Mouse (Mus musculus) brown adipose tissue, adult 24 weeks (tissue): ENCODE results near the gene Zcchc24. TPM values are rescaled to one million over a fixed set of nuclear protein-coding genes. Genes with fewer than 3 reads are reported as not detected.
A peak's percentile ranks its signal among the peaks of the same experiment; 100 is the strongest.

Experiments used
- H3K27ac ChIP-seq: fragments of 200-500 bp; replicated peaks from 2 replicates; pipeline ENCODE4 v1.5.1; 2012; ENCODE audit warnings: low read depth, mild to moderate bottlenecking, low read length
- H3K4me1 ChIP-seq: fragments of 200-500 bp; 2 replicates; pipeline ENCODE4 v1.6.1; 2012; ENCODE audit warnings: low read length, mixed read lengths; ENCODE audit not compliant: control insufficient read depth, insufficient read depth, insufficient read length
- H3K4me3 ChIP-seq: fragments of 200-500 bp; 2 replicates; pipeline ENCODE4 v1.5.1; 2012; ENCODE audit warnings: low read depth, mild to moderate bottlenecking, low read length, moderate library complexity; ENCODE audit not compliant: insufficient read depth
- polyA plus RNA-seq: library from polyadenylated mRNA; stranded (reverse); fragments of >200 nt; gene quantifications from 2 replicates; pipeline ENCODE4 v1.2.4, GENCODE M21; 2012; ENCODE audit not compliant: missing spikeins, insufficient read depth, insufficient read length

The Zcchc24 gene
- polyA plus RNA-seq, 1 experiment: 42.1 TPM

- Histone ChIP-seq H3K4me1 (peaks cover 37% of the 10 kb centered on the region), H3K27ac (no peak overlapping the region), H3K4me3 (no peak overlapping the region)
These were observed 3.7 kb downstream of the Zcchc24 start for GRCm38 (mm10) chr14:25765146-25765545.

GRCm38 (mm10) chr14:25761184-25761583 lies 7.7 kb downstream of the Zcchc24 start:
- peaks cover 42% of the 10 kb centered on the region for H3K4me1 ChIP-seq
- H3K4me3 ChIP-seq: no peak overlapping the region
- no peak overlapping the region for H3K27ac ChIP-seq

GRCm38 (mm10) chr14:25759981-25760537 lies 8.8 kb downstream of the Zcchc24 start:
- Histone ChIP-seq H3K27ac (peak overlapping the region; percentile 53), H3K4me3 (no peak overlapping the region), H3K4me1 (peaks cover 40% of the 10 kb centered on the region)

- peaks cover 40% of the 10 kb centered on the region for H3K4me1 ChIP-seq
- H3K4me3 ChIP-seq: no peak overlapping the region
- peak overlapping the region; percentile 61 for H3K27ac ChIP-seq
These were observed 9.3 kb downstream of the Zcchc24 start for GRCm38 (mm10) chr14:25759551-25759950.

GRCm38 (mm10) chr14:25757917-25758316 lies 10.9 kb downstream of the Zcchc24 start:
- H3K4me3 ChIP-seq: no peak overlapping the region
- peaks cover 43% of the 10 kb centered on the region for H3K4me1 ChIP-seq
- no peak overlapping the region for H3K27ac ChIP-seq

GRCm38 (mm10) chr14:25756385-25756990 lies 12.4 kb downstream of the Zcchc24 start:
- Histone ChIP-seq H3K27ac (no peak overlapping the region), H3K4me1 (peaks cover 33% of the 10 kb centered on the region)

GRCm38 (mm10) chr14:25755541-25755940 lies 13.3 kb downstream of the Zcchc24 start:
- H3K27ac ChIP-seq: no peak overlapping the region
- H3K4me1 ChIP-seq: peaks cover 26% of the 10 kb centered on the region
- H3K4me3 ChIP-seq: no peak overlapping the region

More at GRCm38 (mm10) chr14:25756385-25756990, 12.4 kb downstream of the Zcchc24 start:
- H3K4me3 ChIP-seq: no peak overlapping the region

GRCm38 (mm10) chr14:25754531-25755484 lies 14.0 kb downstream of the Zcchc24 start:
- Histone ChIP-seq H3K4me1 (peaks cover 21% of the 10 kb centered on the region), H3K27ac (no peak overlapping the region), H3K4me3 (no peak overlapping the region)

GRCm38 (mm10) chr14:25753021-25753420 lies 15.8 kb downstream of the Zcchc24 start:
- H3K27ac ChIP-seq: no peak overlapping the region
- peaks cover 21% of the 10 kb centered on the region for H3K4me1 ChIP-seq
- no peak overlapping the region for H3K4me3 ChIP-seq

- Histone ChIP-seq H3K4me1 (peaks cover 28% of the 10 kb centered on the region), H3K4me3 (no peak overlapping the region), H3K27ac (peak overlapping the region; percentile 37)
These were observed 17.8 kb downstream of the Zcchc24 start for GRCm38 (mm10) chr14:25751067-25751466.

- no peak overlapping the region for H3K4me3 ChIP-seq
- peaks cover 25% of the 10 kb centered on the region for H3K4me1 ChIP-seq
- peak overlapping the region; percentile 37; the same call in 1 of the 2 replicates for H3K27ac ChIP-seq
These were observed 18.3 kb downstream of the Zcchc24 start for GRCm38 (mm10) chr14:25750448-25751015.

GRCm38 (mm10) chr14:25749143-25749909 lies 19.5 kb downstream of the Zcchc24 start:
- H3K4me3 ChIP-seq: no peak overlapping the region
- peaks cover 25% of the 10 kb centered on the region for H3K4me1 ChIP-seq
- H3K27ac ChIP-seq: peak overlapping the region; percentile 70

GRCm38 (mm10) chr14:25747996-25748756 lies 20.7 kb downstream of the Zcchc24 start:
- Histone ChIP-seq H3K27ac (0 out of 2 replicates have a peak overlapping the region, but pooled peaks have one; percentile 6), H3K4me1 (peaks cover 21% of the 10 kb centered on the region), H3K4me3 (no peak overlapping the region)
